Mouse (Mus musculus) forebrain, embryonic 15.5 days (tissue): ENCODE measurements around the gene Srsf10. TPM values are rescaled to one million over a fixed set of nuclear protein-coding genes. Genes with fewer than 3 reads are reported as not detected.

Experiments used
- ATAC-seq: fragments of 200-750 bp; cut with Nextera tagmentation; replicated peaks from 2 replicates; pipeline ENCODE4 v1.8.0; 2017; ENCODE audit warnings: mild to moderate bottlenecking, moderate TSS enrichment, moderate library complexity
- H3K27ac ChIP-seq: fragments of 300-500 bp; sonication (generic); replicated peaks from 2 replicates; pipeline ENCODE4 v1.5.1; 2015; ENCODE audit warnings: mild to moderate bottlenecking, inconsistent platforms
- H3K27me3 ChIP-seq: fragments of 300-500 bp; sonication (generic); 2 replicates; pipeline ENCODE4 v1.6.1; 2015; ENCODE audit warnings: inconsistent platforms
- H3K36me3 ChIP-seq: fragments of 300-500 bp; sonication (generic); 2 replicates; pipeline ENCODE4 v1.6.1; 2015; ENCODE audit warnings: mild to moderate bottlenecking, inconsistent platforms
- H3K4me1 ChIP-seq: fragments of 300-500 bp; sonication (generic); 2 replicates; pipeline ENCODE4 v1.6.1; 2015; ENCODE audit warnings: inconsistent platforms
- H3K4me2 ChIP-seq: fragments of 300-500 bp; sonication (generic); replicated peaks from 2 replicates; pipeline ENCODE4 v1.6.1; 2015; ENCODE audit warnings: mild to moderate bottlenecking, inconsistent platforms
- H3K4me3 ChIP-seq: fragments of 300-500 bp; sonication (generic); 2 replicates; pipeline ENCODE4 v1.5.1; 2015; ENCODE audit warnings: mild to moderate bottlenecking, inconsistent platforms
- H3K9ac ChIP-seq: fragments of 300-500 bp; sonication (generic); replicated peaks from 2 replicates; pipeline ENCODE4 v1.6.1; 2015; ENCODE audit warnings: mild to moderate bottlenecking, inconsistent platforms
- H3K9me3 ChIP-seq: fragments of 300-500 bp; sonication (generic); 2 replicates; pipeline ENCODE4 v1.6.1; 2016; ENCODE audit warnings: inconsistent platforms
- WGBS: fragments of 180-500 bp; shearing (Covaris S2); methylation state at CpG from one replicate; pipeline ENCODE4 v1.1.7; 2015; ENCODE audit warnings: mixed read lengths; 5-methylcytosine and 5-hydroxymethylcytosine counted together
- polyA plus RNA-seq: library from polyadenylated mRNA; unstranded; fragments of >200 nt; fragmentation: Nextera tagmentation; extraction: Ambion mirVana; gene quantifications from 2 replicates; pipeline ENCODE4 v1.2.1, GENCODE M21; 2015

Gene Srsf10
- polyA plus RNA-seq, 1 experiment from 2014 or later, result 272 TPM

- peaks cover 54% of the 10 kb centered on the region for H3K4me1 ChIP-seq
- 8% methylated on average over 7 of the region's 7 CpGs for WGBS
Measured at GRCm38 (mm10) chr4:135857597-135858186, 2.1 kb downstream of the Srsf10 start.

DNA sequence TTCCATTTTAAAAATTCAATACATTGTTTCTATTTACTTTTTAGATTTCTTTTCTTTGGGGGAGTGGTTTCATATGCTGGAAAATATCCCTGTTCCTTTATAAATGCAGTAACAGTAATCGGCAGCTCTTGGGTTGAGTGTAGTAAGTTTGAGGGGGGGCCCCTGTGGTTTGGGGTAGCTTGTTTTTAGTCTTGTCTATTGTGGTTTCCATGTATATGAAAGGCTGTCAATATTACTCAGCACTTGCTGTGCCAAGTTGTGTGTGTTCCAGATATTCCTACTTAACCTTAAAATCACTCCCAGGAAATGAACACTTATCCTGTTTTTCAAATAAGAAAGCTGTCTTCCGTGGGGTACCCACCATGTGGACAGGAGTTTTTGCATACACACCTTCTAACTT is 13.4 kb downstream of the Srsf10 start:
- H3K27ac ChIP-seq, result peak overlapping the region; percentile 2; the same call in 1 of the 2 replicates
- no peaks in the 10 kb centered on the region for H3K27me3 ChIP-seq
- H3K4me1 ChIP-seq, result peaks cover 36% of the 10 kb centered on the region
- no peak for ATAC-seq
- no peak overlapping the region for H3K4me3 ChIP-seq
- no peak overlapping the region for H3K4me2 ChIP-seq
- H3K9ac ChIP-seq, result no peak overlapping the region
- WGBS, result 70% methylated on average over 2 of the region's 2 CpGs
- H3K36me3 ChIP-seq, result peaks cover 21% of the 10 kb centered on the region
- no peaks in the 10 kb centered on the region for H3K9me3 ChIP-seq

More at GRCm38 (mm10) chr4:135857597-135858186, 2.1 kb downstream of the Srsf10 start:
- Histone ChIP-seq H3K4me3 (peak overlapping the region; percentile 85), H3K9me3 (no peaks in the 10 kb centered on the region), H3K36me3 (peaks cover 7% of the 10 kb centered on the region; the same call in 1 of the 2 replicates), H3K9ac (peak overlapping the region; percentile 89), H3K27me3 (no peaks in the 10 kb centered on the region), H3K27ac (no peak overlapping the region), H3K4me2 (peak overlapping the region; percentile 69)
- ATAC-seq, result no peak

- peak overlapping the region; percentile 11 for H3K4me2 ChIP-seq
- no peak for ATAC-seq
- no peak overlapping the region for H3K9ac ChIP-seq
- peaks cover 43% of the 10 kb centered on the region for H3K4me1 ChIP-seq
- H3K27me3 ChIP-seq, result no peaks in the 10 kb centered on the region
- H3K27ac ChIP-seq, result no peak overlapping the region
- 34% methylated on average over 2 of the region's 2 CpGs for WGBS
- H3K4me3 ChIP-seq, result 0 out of 2 replicates have a peak overlapping the region, but pooled peaks have one; percentile 11
- peaks cover 21% of the 10 kb centered on the region for H3K36me3 ChIP-seq
- no peaks in the 10 kb centered on the region for H3K9me3 ChIP-seq
Measured at GRCm38 (mm10) chr4:135870227-135871023, 14.9 kb downstream of the Srsf10 start.

GRCm38 (mm10) chr4:135872015-135872414 is 16.5 kb downstream of the Srsf10 start:
- WGBS, result 43% methylated on average over 3 of the region's 3 CpGs
- H3K27ac ChIP-seq, result peak overlapping the region; percentile 99

DNA sequence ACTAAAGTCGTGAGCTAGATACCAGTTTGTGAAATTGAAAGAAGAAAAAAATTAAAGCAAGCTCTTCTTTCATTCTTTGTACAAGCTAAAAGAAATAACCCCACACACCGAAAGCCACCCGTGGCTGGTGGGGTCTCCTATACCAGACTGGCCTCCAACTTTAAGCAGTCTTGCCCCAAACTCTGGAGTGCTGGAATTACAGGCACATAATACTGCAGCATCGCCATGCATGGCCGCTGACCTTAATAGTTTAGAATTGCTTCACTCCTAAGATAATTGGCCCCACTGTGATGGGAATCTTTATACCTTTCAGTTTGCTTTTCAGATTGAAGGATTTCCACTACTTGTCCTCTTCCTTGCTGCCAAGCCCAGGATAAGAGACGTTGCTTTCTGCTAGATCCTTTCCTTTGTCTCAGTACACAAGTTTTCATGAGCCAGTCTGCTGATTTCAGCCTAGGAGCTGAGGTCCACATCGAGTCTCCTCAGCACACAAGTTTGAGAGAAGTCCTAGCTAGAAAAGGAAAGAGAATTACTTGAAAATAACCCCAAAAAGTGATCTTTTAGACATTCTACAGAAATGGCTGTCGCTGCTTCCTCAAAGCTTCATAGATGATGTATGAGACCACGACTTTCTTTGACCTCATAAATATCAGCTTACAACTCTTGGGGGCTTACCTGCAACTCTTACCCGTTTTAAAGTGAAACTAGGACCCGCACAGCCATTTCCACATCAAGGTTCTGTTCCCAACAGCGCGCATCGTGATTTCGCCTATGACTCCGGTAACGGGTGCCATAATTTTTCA is 17.2 kb downstream of the Srsf10 start:
- H3K4me3 ChIP-seq, result peak overlapping the region; percentile 91
- peaks cover 16% of the 10 kb centered on the region for H3K36me3 ChIP-seq
- peak; percentile 5; the same call in 1 of the 2 replicates for ATAC-seq
- peaks cover 58% of the 10 kb centered on the region for H3K4me1 ChIP-seq
- peak overlapping the region; percentile 93 for H3K4me2 ChIP-seq
- 8% methylated on average over 17 of the region's 17 CpGs for WGBS
- H3K9me3 ChIP-seq, result no peaks in the 10 kb centered on the region
- peak overlapping the region; percentile 95 for H3K9ac ChIP-seq
- no peaks in the 10 kb centered on the region for H3K27me3 ChIP-seq
- H3K27ac ChIP-seq, result peak overlapping the region; percentile 99

More at GRCm38 (mm10) chr4:135872015-135872414, 16.5 kb downstream of the Srsf10 start:
- Histone ChIP-seq H3K27me3 (no peaks in the 10 kb centered on the region), H3K9me3 (no peaks in the 10 kb centered on the region), H3K4me1 (peaks cover 57% of the 10 kb centered on the region), H3K4me2 (peak overlapping the region; percentile 93), H3K9ac (peak overlapping the region; percentile 95), H3K4me3 (peak overlapping the region; percentile 91), H3K36me3 (peaks cover 16% of the 10 kb centered on the region)
- no peak for ATAC-seq

GRCm38 (mm10) chr4:135873526-135874202 is 18.1 kb downstream of the Srsf10 start, which contains the start of gene Pnrc2:
Gene Pnrc2 (minus strand): TSS chr4:135873850.
- Histone ChIP-seq H3K4me2 (peak within 1 kb of the TSS; percentile 93), H3K4me3 (peak within 1 kb of the TSS; percentile 91), H3K9me3 (no peaks in the 10 kb centered on the region), H3K27me3 (no peaks in the 10 kb centered on the region), H3K36me3 (peaks cover 16% of the 10 kb centered on the region), H3K9ac (peak within 1 kb of the TSS; percentile 95), H3K27ac (peak within 1 kb of the TSS; percentile 99), H3K4me1 (peaks cover 58% of the 10 kb centered on the region)
- ATAC-seq, result peak; percentile 97
- under 1% methylated on average over 59 of the region's 60 CpGs for WGBS

GRCm38 (mm10) chr4:135874564-135875535 is 19.3 kb downstream of the Srsf10 start:
- H3K4me1 ChIP-seq, result peaks cover 51% of the 10 kb centered on the region
- no peak for ATAC-seq

GRCm38 (mm10) chr4:135875546-135875945 is 20.0 kb downstream of the Srsf10 start:
- Histone ChIP-seq H3K27ac (peak overlapping the region; percentile 0; the same call in 1 of the 2 replicates), H3K9ac (no peak overlapping the region), H3K4me1 (peaks cover 46% of the 10 kb centered on the region), H3K27me3 (no peaks in the 10 kb centered on the region), H3K36me3 (peaks cover 6% of the 10 kb centered on the region), H3K9me3 (no peaks in the 10 kb centered on the region), H3K4me2 (no peak overlapping the region), H3K4me3 (no peak overlapping the region)
- WGBS, result 27% methylated on average over 7 of the region's 7 CpGs
- no peak for ATAC-seq

More at GRCm38 (mm10) chr4:135874564-135875535, 19.3 kb downstream of the Srsf10 start:
- 79% methylated on average over 10 of the region's 10 CpGs for WGBS
- Histone ChIP-seq H3K9me3 (no peaks in the 10 kb centered on the region), H3K27me3 (no peaks in the 10 kb centered on the region), H3K27ac (peak overlapping the region; percentile 99), H3K36me3 (peaks cover 6% of the 10 kb centered on the region), H3K4me2 (peak overlapping the region; percentile 93; the same call in 1 of the 2 replicates), H3K4me3 (no peak overlapping the region), H3K9ac (no peak overlapping the region)

GRCm38 (mm10) chr4:135875991-135876582 is 20.5 kb downstream of the Srsf10 start:
- Histone ChIP-seq H3K4me1 (peaks cover 41% of the 10 kb centered on the region), H3K36me3 (peaks cover 6% of the 10 kb centered on the region), H3K27me3 (no peaks in the 10 kb centered on the region), H3K9ac (peak overlapping the region; percentile 41), H3K4me2 (peak overlapping the region; percentile 48), H3K27ac (0 out of 2 replicates have a peak overlapping the region, but pooled peaks have one; percentile 8), H3K9me3 (no peaks in the 10 kb centered on the region), H3K4me3 (peak overlapping the region; percentile 20; the same call in 1 of the 2 replicates)
- WGBS, result 4% methylated on average over 9 of the region's 9 CpGs
- no peak for ATAC-seq

GRCm38 (mm10) chr4:135876583-135877020 is 21.1 kb downstream of the Srsf10 start:
- Histone ChIP-seq H3K27me3 (no peaks in the 10 kb centered on the region), H3K9ac (peak overlapping the region; percentile 41), H3K9me3 (no peaks in the 10 kb centered on the region), H3K4me1 (peaks cover 37% of the 10 kb centered on the region), H3K27ac (0 out of 2 replicates have a peak overlapping the region, but pooled peaks have one; percentile 11), H3K4me2 (peak overlapping the region; percentile 48), H3K4me3 (peak overlapping the region; percentile 20), H3K36me3 (peaks cover 4% of the 10 kb centered on the region)
- 3% methylated on average over 16 of the region's 16 CpGs for WGBS
- no peak for ATAC-seq
